22 mouse cellular contexts compared by ENCODE assay signal in genomic region chr15:7885106-7885505, GRCm38 (mm10).
DNase-seq lines count a peak whose midpoint lies in the region; ATAC-seq lines count a peak whose summit lies in the region.
"Had no signal": no experiment of that assay in that cellular context is flagged by ENCODE, and none has a peak within 500 bp of the region (broad histone marks: within the 10 kb centered on the region; RNA-seq: fewer than 3 reads in every experiment).

No protein-coding gene starts in this region.

- H3K27me3 ChIP-seq in forebrain, embryonic 10.5 days (ENCODE audit: poor library complexity, severe bottlenecking) = peaks cover 7% of the 10 kb centered on the region; the same call in 1 of the 2 replicates
- H3K27me3 ChIP-seq in kidney, embryonic 15.5 days = no peaks in the 10 kb centered on the region
- H3K27me3 ChIP-seq: embryonic facial prominence, embryonic 15.5 days; forebrain, embryonic 15.5 days; heart, embryonic 15.5 days had no signal

- no peaks in the 10 kb centered on the region for H3K9me3 ChIP-seq in forebrain, embryonic 10.5 days
- no peaks in the 10 kb centered on the region for H3K9me3 ChIP-seq in kidney, embryonic 15.5 days (replicated peaks)
- H3K9me3 ChIP-seq: embryonic facial prominence, embryonic 15.5 days; forebrain, embryonic 15.5 days; heart, embryonic 15.5 days had no signal

- H3K27ac ChIP-seq in forebrain, embryonic 10.5 days = no peak overlapping the region
- no peak overlapping the region for H3K27ac ChIP-seq in kidney, embryonic 15.5 days
- H3K27ac ChIP-seq: embryonic facial prominence, embryonic 15.5 days; forebrain, embryonic 15.5 days; heart, adult 2 months; heart, embryonic 15.5 days had no signal

- H3K9ac ChIP-seq in kidney, embryonic 15.5 days = no peak overlapping the region
- H3K9ac ChIP-seq: embryonic facial prominence, embryonic 15.5 days; forebrain, embryonic 15.5 days; heart, embryonic 15.5 days had no signal

- peak; percentile 39 for DNase-seq in embryo, embryonic 10.5 days (ENCODE audit: low spot score)
- DNase-seq in embryo, embryonic 9.5 days (ENCODE audit: extremely low spot score) = no peak
- peak; percentile 84 for DNase-seq in heart, adult 11 months
- no peak for DNase-seq in heart, postnatal 25 days (ENCODE audit: low spot score)
- DNase-seq in gastrocnemius, postnatal 14 days = peak; percentile 26
- DNase-seq in retina, embryonic 14.5 days (ENCODE audit: low spot score) = peak; percentile 11
- no peak for DNase-seq in forebrain, embryonic 10.5 days (ENCODE audit: extremely low spot score, low spot score)
- DNase-seq: adrenal gland, postnatal 10 days; cerebellum, adult 11 months; cerebellum, adult 8-10 months; cerebellum, postnatal 14 days; heart, adult 2 months; heart, postnatal 14 days had no signal

- 53% methylated on average over 10 of the region's 10 CpGs for WGBS in forebrain, embryonic 10.5 days
- 43% methylated on average over 10 of the region's 10 CpGs for WGBS in kidney, embryonic 15.5 days

- no peak overlapping the region for H3K4me3 ChIP-seq in forebrain, embryonic 10.5 days
- no peak overlapping the region for H3K4me3 ChIP-seq in kidney, embryonic 15.5 days (replicated peaks)
- H3K4me3 ChIP-seq: embryonic facial prominence, embryonic 15.5 days; erythroblast, embryonic 14.5 days; forebrain, embryonic 15.5 days; heart, adult 2 months; heart, embryonic 15.5 days had no signal

- peaks cover 25% of the 10 kb centered on the region for H3K4me1 ChIP-seq in forebrain, embryonic 10.5 days
- H3K4me1 ChIP-seq in kidney, embryonic 15.5 days = peaks cover 21% of the 10 kb centered on the region
- H3K4me1 ChIP-seq: forebrain, embryonic 15.5 days; heart, embryonic 15.5 days had no signal

- H3K36me3 ChIP-seq in forebrain, embryonic 10.5 days (replicated peaks) = peaks cover 28% of the 10 kb centered on the region
- peaks cover 12% of the 10 kb centered on the region for H3K36me3 ChIP-seq in kidney, embryonic 15.5 days

- H3K4me2 ChIP-seq in kidney, embryonic 15.5 days = no peak overlapping the region
- H3K4me2 ChIP-seq: embryonic facial prominence, embryonic 15.5 days; forebrain, embryonic 15.5 days; heart, embryonic 11.5 days; heart, embryonic 15.5 days had no signal

- no peak for ATAC-seq in kidney, embryonic 15.5 days (replicated peaks; ENCODE audit: low FRiP score)
- ATAC-seq: forebrain, embryonic 15.5 days; hindbrain, embryonic 16.5 days; inflammation-experienced regulatory T-cells, adult 6 months; intestine, postnatal 0 days had no signal

- intact Hi-C loops in heart, postnatal 25 days (cut with DNase I) = no loop called here
- intact Hi-C loops in gastrocnemius, postnatal 14 days (cut with DNase I; ENCODE audit: low total_unique reads) = no loop called here

Comparison
In these comparisons a context has a peak if more than half of its experiments do, and no peak if none do; other contexts are left out.
1. DNase-seq: peak in embryo, embryonic 10.5 days (single experiment), heart, adult 11 months (single experiment), gastrocnemius, postnatal 14 days (single experiment) and retina, embryonic 14.5 days (single experiment); none in embryo, embryonic 9.5 days (single experiment), heart, postnatal 25 days (single experiment) and forebrain, embryonic 10.5 days (single experiment).